Mouse (Mus musculus): ENCODE results near the gene Efcab2. TPM values are rescaled to one million over a fixed set of nuclear protein-coding genes. Genes with fewer than 3 reads are reported as not detected.
A peak's percentile ranks its signal among the peaks of the same experiment; 100 is the strongest.

The Efcab2 gene
- polyA plus RNA-seq, 1 experiment from 2014 or later: 6.6 TPM

DNA sequence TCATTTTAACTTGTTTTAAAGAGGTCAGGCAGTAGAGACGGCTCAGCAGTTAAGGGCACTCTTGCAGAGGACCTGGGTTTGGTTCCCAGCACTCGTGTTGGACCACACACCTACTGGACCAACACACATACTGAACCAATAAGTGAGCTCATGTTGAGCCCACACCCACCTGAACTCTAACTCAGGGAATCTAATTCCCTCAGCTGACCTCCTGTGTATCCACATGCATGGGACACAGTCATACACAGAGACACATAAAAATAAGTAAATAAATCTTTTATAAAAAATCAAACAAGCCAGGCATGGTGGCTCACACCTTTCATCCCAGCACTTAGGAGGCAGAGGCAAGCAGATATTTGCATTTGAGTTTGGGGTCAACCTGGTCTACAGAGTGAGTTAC lies 44.0 kb downstream of the Efcab2 start:
- 84% methylated on average over 2 of the region's 2 CpGs for WGBS
- no peaks in the 10 kb centered on the region for H3K9me3 ChIP-seq (replicated peaks; ENCODE audit: control insufficient read depth, low read length)
- no peaks in the 10 kb centered on the region for H3K36me3 ChIP-seq (ENCODE audit: control insufficient read depth, insufficient read depth, low read length)
- H3K4me2 ChIP-seq (ENCODE audit: low read depth, low read length): no peak overlapping the region
- no peak overlapping the region for H3K4me3 ChIP-seq (replicated peaks; ENCODE audit: low read length)
- H3K27me3 ChIP-seq (ENCODE audit: control insufficient read depth, insufficient read depth, low read length): no peaks in the 10 kb centered on the region
- no peak for ATAC-seq (ENCODE audit: insufficient read depth, low FRiP score)
- no peaks in the 10 kb centered on the region for H3K4me1 ChIP-seq (ENCODE audit: control insufficient read depth, insufficient read depth, low read length)
- H3K27ac ChIP-seq (ENCODE audit: low read length): no peak overlapping the region
- no peak overlapping the region for H3K9ac ChIP-seq (ENCODE audit: low read length)

- Histone ChIP-seq H3K36me3 (ENCODE audit: control insufficient read depth, insufficient read depth, low read length) (no peaks in the 10 kb centered on the region), H3K4me3 (replicated peaks; ENCODE audit: low read length) (no peak overlapping the region), H3K4me2 (ENCODE audit: low read depth, low read length) (no peak overlapping the region), H3K4me1 (ENCODE audit: control insufficient read depth, insufficient read depth, low read length) (no peaks in the 10 kb centered on the region), H3K27ac (ENCODE audit: low read length) (no peak overlapping the region), H3K27me3 (ENCODE audit: control insufficient read depth, insufficient read depth, low read length) (no peaks in the 10 kb centered on the region), H3K9me3 (replicated peaks; ENCODE audit: control insufficient read depth, low read length) (no peaks in the 10 kb centered on the region), H3K9ac (ENCODE audit: low read length) (no peak overlapping the region)
- WGBS: 89% methylated on average over 3 of the region's 3 CpGs
- no peak for ATAC-seq (ENCODE audit: insufficient read depth, low FRiP score)
Measured at GRCm38 (mm10) chr1:178454125-178454524, 48.2 kb downstream of the Efcab2 start.

GRCm38 (mm10) chr1:178455120-178455519 lies 49.2 kb downstream of the Efcab2 start:
- ATAC-seq (ENCODE audit: insufficient read depth, low FRiP score): no peak
- Histone ChIP-seq H3K4me1 (ENCODE audit: control insufficient read depth, insufficient read depth, low read length) (no peaks in the 10 kb centered on the region), H3K27me3 (ENCODE audit: control insufficient read depth, insufficient read depth, low read length) (no peaks in the 10 kb centered on the region), H3K36me3 (ENCODE audit: control insufficient read depth, insufficient read depth, low read length) (no peaks in the 10 kb centered on the region), H3K27ac (ENCODE audit: low read length) (no peak overlapping the region), H3K9me3 (replicated peaks; ENCODE audit: control insufficient read depth, low read length) (no peaks in the 10 kb centered on the region), H3K9ac (ENCODE audit: low read length) (no peak overlapping the region), H3K4me3 (replicated peaks; ENCODE audit: low read length) (no peak overlapping the region), H3K4me2 (ENCODE audit: low read depth, low read length) (no peak overlapping the region)
- WGBS: 31% methylated on average over 1 of the region's 1 CpGs

GRCm38 (mm10) chr1:178458029-178458428 lies 52.1 kb downstream of the Efcab2 start:
- Histone ChIP-seq H3K36me3 (ENCODE audit: control insufficient read depth, insufficient read depth, low read length) (no peaks in the 10 kb centered on the region), H3K27ac (ENCODE audit: low read length) (no peak overlapping the region), H3K4me1 (ENCODE audit: control insufficient read depth, insufficient read depth, low read length) (no peaks in the 10 kb centered on the region), H3K9ac (ENCODE audit: low read length) (no peak overlapping the region), H3K4me2 (ENCODE audit: low read depth, low read length) (no peak overlapping the region), H3K4me3 (replicated peaks; ENCODE audit: low read length) (no peak overlapping the region), H3K9me3 (replicated peaks; ENCODE audit: control insufficient read depth, low read length) (no peaks in the 10 kb centered on the region), H3K27me3 (ENCODE audit: control insufficient read depth, insufficient read depth, low read length) (no peaks in the 10 kb centered on the region)
- 48% methylated on average over 2 of the region's 2 CpGs for WGBS
- ATAC-seq (ENCODE audit: insufficient read depth, low FRiP score): no peak

GRCm38 (mm10) chr1:178463712-178464111 lies 57.8 kb downstream of the Efcab2 start:
- Histone ChIP-seq H3K9me3 (replicated peaks; ENCODE audit: control insufficient read depth, low read length) (no peaks in the 10 kb centered on the region), H3K4me2 (ENCODE audit: low read depth, low read length) (no peak overlapping the region), H3K4me1 (ENCODE audit: control insufficient read depth, insufficient read depth, low read length) (no peaks in the 10 kb centered on the region), H3K9ac (ENCODE audit: low read length) (no peak overlapping the region), H3K27me3 (ENCODE audit: control insufficient read depth, insufficient read depth, low read length) (no peaks in the 10 kb centered on the region), H3K27ac (ENCODE audit: low read length) (no peak overlapping the region), H3K4me3 (replicated peaks; ENCODE audit: low read length) (no peak overlapping the region), H3K36me3 (ENCODE audit: control insufficient read depth, insufficient read depth, low read length) (no peaks in the 10 kb centered on the region)
- peak; percentile 94 for ATAC-seq (ENCODE audit: insufficient read depth, low FRiP score)
- WGBS: 2% methylated on average over 2 of the region's 2 CpGs

DNA sequence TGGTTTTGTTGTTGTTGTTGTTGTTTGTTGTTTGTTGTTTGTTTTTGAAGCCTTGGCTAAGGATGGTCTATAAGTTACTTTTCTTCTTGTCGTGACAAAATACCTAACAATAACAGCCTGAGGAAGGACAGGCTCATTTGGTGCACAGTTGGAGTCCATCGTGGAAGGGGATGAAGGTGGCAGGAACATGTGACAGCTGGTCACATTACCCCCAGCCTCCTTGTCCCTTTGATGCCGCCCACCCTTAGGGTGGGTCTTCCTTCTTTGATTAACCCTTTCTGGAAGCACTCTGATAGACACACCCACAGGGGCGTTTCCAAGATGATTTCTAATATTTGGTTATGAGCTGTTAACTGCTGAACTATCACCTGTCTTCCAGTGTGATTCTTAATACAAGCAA lies 58.3 kb downstream of the Efcab2 start:
- no peaks in the 10 kb centered on the region for H3K4me1 ChIP-seq (ENCODE audit: control insufficient read depth, insufficient read depth, low read length)
- no peak overlapping the region for H3K27ac ChIP-seq (ENCODE audit: low read length)
- no peak overlapping the region for H3K4me2 ChIP-seq (ENCODE audit: low read depth, low read length)
- H3K4me3 ChIP-seq (replicated peaks; ENCODE audit: low read length): no peak overlapping the region
- no peaks in the 10 kb centered on the region for H3K27me3 ChIP-seq (ENCODE audit: control insufficient read depth, insufficient read depth, low read length)
- H3K9ac ChIP-seq (ENCODE audit: low read length): no peak overlapping the region
- ATAC-seq (ENCODE audit: insufficient read depth, low FRiP score): peak; percentile 53; the same call in 1 of the 2 replicates
- H3K36me3 ChIP-seq (ENCODE audit: control insufficient read depth, insufficient read depth, low read length): no peaks in the 10 kb centered on the region
- WGBS: 34% methylated on average over 4 of the region's 4 CpGs
- H3K9me3 ChIP-seq (replicated peaks; ENCODE audit: control insufficient read depth, low read length): no peaks in the 10 kb centered on the region

DNA sequence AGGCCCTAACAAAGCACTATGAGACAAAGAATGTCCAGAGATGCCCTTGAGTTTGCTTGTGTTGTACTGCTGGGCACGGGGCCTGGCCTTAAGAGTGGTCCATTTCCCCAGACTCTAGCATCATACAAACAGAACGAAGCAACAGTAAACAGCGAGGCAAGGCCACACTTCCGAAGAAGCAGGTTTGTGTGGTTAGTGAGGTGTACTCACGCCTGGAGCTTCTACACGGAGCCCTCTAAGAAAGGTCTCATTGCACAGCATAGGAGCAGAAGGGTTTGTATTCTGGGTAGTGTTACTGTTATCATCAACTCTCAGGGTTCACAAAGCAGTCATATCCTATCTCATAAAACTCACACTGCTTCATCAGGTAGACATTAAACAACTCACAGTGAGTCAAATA lies 61.7 kb downstream of the Efcab2 start:
- Histone ChIP-seq H3K9ac (ENCODE audit: low read length) (no peak overlapping the region), H3K27ac (ENCODE audit: low read length) (no peak overlapping the region), H3K4me3 (replicated peaks; ENCODE audit: low read length) (no peak overlapping the region), H3K9me3 (replicated peaks; ENCODE audit: control insufficient read depth, low read length) (no peaks in the 10 kb centered on the region), H3K36me3 (ENCODE audit: control insufficient read depth, insufficient read depth, low read length) (no peaks in the 10 kb centered on the region), H3K4me1 (ENCODE audit: control insufficient read depth, insufficient read depth, low read length) (no peaks in the 10 kb centered on the region), H3K27me3 (ENCODE audit: control insufficient read depth, insufficient read depth, low read length) (no peaks in the 10 kb centered on the region), H3K4me2 (ENCODE audit: low read depth, low read length) (no peak overlapping the region)
- ATAC-seq (ENCODE audit: insufficient read depth, low FRiP score): no peak
- 74% methylated on average over 6 of the region's 6 CpGs for WGBS

- 3% methylated on average over 2 of the region's 2 CpGs for WGBS
- no peaks in the 10 kb centered on the region for H3K36me3 ChIP-seq (ENCODE audit: control insufficient read depth, insufficient read depth, low read length)
Measured at GRCm38 (mm10) chr1:178468280-178468679, 62.4 kb downstream of the Efcab2 start.

GRCm38 (mm10) chr1:178483854-178484253 lies 78.0 kb downstream of the Efcab2 start:
- no peaks in the 10 kb centered on the region for H3K9me3 ChIP-seq (replicated peaks; ENCODE audit: control insufficient read depth, low read length)
- H3K4me1 ChIP-seq (ENCODE audit: control insufficient read depth, insufficient read depth, low read length): no peaks in the 10 kb centered on the region
- no peak overlapping the region for H3K9ac ChIP-seq (ENCODE audit: low read length)
- H3K4me2 ChIP-seq (ENCODE audit: low read depth, low read length): no peak overlapping the region
- no peak overlapping the region for H3K4me3 ChIP-seq (replicated peaks; ENCODE audit: low read length)
- no peaks in the 10 kb centered on the region for H3K36me3 ChIP-seq (ENCODE audit: control insufficient read depth, insufficient read depth, low read length)
- H3K27me3 ChIP-seq (ENCODE audit: control insufficient read depth, insufficient read depth, low read length): no peaks in the 10 kb centered on the region
- ATAC-seq (ENCODE audit: insufficient read depth, low FRiP score): no peak
- no peak overlapping the region for H3K27ac ChIP-seq (ENCODE audit: low read length)

More at GRCm38 (mm10) chr1:178468280-178468679, 62.4 kb downstream of the Efcab2 start:
- Histone ChIP-seq H3K27me3 (ENCODE audit: control insufficient read depth, insufficient read depth, low read length) (no peaks in the 10 kb centered on the region), H3K4me2 (ENCODE audit: low read depth, low read length) (no peak overlapping the region), H3K4me3 (replicated peaks; ENCODE audit: low read length) (no peak overlapping the region), H3K9ac (ENCODE audit: low read length) (no peak overlapping the region), H3K9me3 (replicated peaks; ENCODE audit: control insufficient read depth, low read length) (no peaks in the 10 kb centered on the region), H3K4me1 (ENCODE audit: control insufficient read depth, insufficient read depth, low read length) (no peaks in the 10 kb centered on the region), H3K27ac (ENCODE audit: low read length) (no peak overlapping the region)
- ATAC-seq (ENCODE audit: insufficient read depth, low FRiP score): no peak

Data from stomach, embryonic 16.5 days (tissue).